Mouse (Mus musculus) adrenal gland, postnatal 4 days (tissue): ENCODE data around the gene Gm5615. TPM values are rescaled to one million over a fixed set of nuclear protein-coding genes. Genes with fewer than 3 reads are reported as not detected.

Experiments
- DNase-seq, 2 experiments: peaks; one replicate each; pipeline ENCODE4 v3.0.0; 2021 to 2022; ENCODE audit warnings: low spot score in 2 of 2, mixed read lengths in 2 of 2
- long read RNA-seq, 2 experiments: library from polyadenylated mRNA; stranded (forward); transcript quantifications; one replicate each; pipeline ENCODE4 v2.0.0; 2021
- total RNA-seq, 2 experiments: library from RNA; stranded (reverse); gene quantifications; 2 replicates each; pipeline ENCODE4 v1.2.3; 2021

Gene Gm5615
- not detected for total RNA-seq
- long read RNA-seq, experiment 1, result 0 reads
- long read RNA-seq, experiment 2, result 0 reads

GRCm38 (mm10) chr9:36541863-36542262, at the start of gene Gm5615:
Gene Gm5615 (minus strand): TSS chr9:36541963.
- no peak for DNase-seq

GRCm38 (mm10) chr9:36582535-36582934, 40.8 kb upstream of the Gm5615 start, which contains the start of gene Gm17689:
Gene Gm17689 (minus strand): TSS chr9:36582635.
- DNase-seq, result no peak

- no peak for DNase-seq
These were observed 37.6 kb downstream of the Gm5615 start for GRCm38 (mm10) chr9:36504211-36504610.

GRCm38 (mm10) chr9:36495824-36496223, 45.9 kb downstream of the Gm5615 start:
- no peak for DNase-seq

GRCm38 (mm10) chr9:36494501-36495220, 47.1 kb downstream of the Gm5615 start:
- DNase-seq, result no peak

Other genes with a start within 250 kb of the Gm5615 start
- gene Gm7257, start 110.1 kb downstream of the Gm5615 start, total RNA-seq, result not detected
- not detected for gene Gm9513, start 66.3 kb downstream of the Gm5615 start, total RNA-seq
- gene Gm17689, start 40.7 kb upstream of the Gm5615 start, total RNA-seq, result not detected
- gene A630095E13Rik, start 101.4 kb upstream of the Gm5615 start, total RNA-seq, result not detected
- gene Acrv1, start 151.3 kb upstream of the Gm5615 start, total RNA-seq, result not detected
- 10 to 100 TPM; 14.7 to 16.4 TPM for gene Chek1, start 185.1 kb upstream of the Gm5615 start, total RNA-seq
- 100 to 1,000 TPM; 256 to 282 TPM for gene Stt3a, start 225.7 kb upstream of the Gm5615 start, total RNA-seq